Mouse (Mus musculus) stomach, postnatal 0 days (tissue): ENCODE data around the gene Hmbs. TPM values are rescaled to one million over a fixed set of nuclear protein-coding genes. Genes with fewer than 3 reads are reported as not detected.
A peak's percentile ranks its signal among the peaks of the same experiment; 100 is the strongest.

Experiments
- ATAC-seq: fragments of 200-750 bp; cut with Nextera tagmentation; 2 replicates; pipeline ENCODE4 v1.8.0; 2017; ENCODE audit not compliant: low FRiP score, low TSS enrichment
- DNase-seq: peaks from one replicate; pipeline ENCODE4 v3.0.0-alpha.2; 2016; ENCODE audit warnings: low spot score
- H3K27ac ChIP-seq: fragments of 300-500 bp; sonication (generic); replicated peaks from 2 replicates; pipeline ENCODE4 v1.5.1; 2014; ENCODE audit warnings: mild to moderate bottlenecking, control low read depth
- H3K27me3 ChIP-seq: fragments of 300-500 bp; sonication (generic); 2 replicates; pipeline ENCODE4 v1.6.1; 2014; ENCODE audit warnings: low read length; ENCODE audit not compliant: control insufficient read depth, insufficient read depth
- H3K36me3 ChIP-seq: fragments of 300-500 bp; sonication (generic); 2 replicates; pipeline ENCODE4 v1.6.1; 2014; ENCODE audit warnings: low read length, mixed read lengths; ENCODE audit not compliant: control insufficient read depth, insufficient read depth
- H3K4me1 ChIP-seq: fragments of 300-500 bp; sonication (generic); replicated peaks from 2 replicates; pipeline ENCODE4 v1.6.1; 2014; ENCODE audit warnings: antibody characterized with exemption; ENCODE audit not compliant: control insufficient read depth, insufficient read depth
- H3K4me2 ChIP-seq: fragments of 300-500 bp; sonication (generic); replicated peaks from 2 replicates; pipeline ENCODE4 v1.6.1; 2014; ENCODE audit warnings: low read depth, mild to moderate bottlenecking, control low read depth, moderate library complexity
- H3K4me3 ChIP-seq: fragments of 300-500 bp; sonication (generic); 2 replicates; pipeline ENCODE4 v1.5.1; 2014; ENCODE audit warnings: low read depth, low read length, control low read depth
- H3K9ac ChIP-seq: fragments of 300-500 bp; sonication (generic); 2 replicates; pipeline ENCODE4 v1.6.1; 2014; ENCODE audit warnings: mild to moderate bottlenecking, low read length, control low read depth, mixed read lengths
- H3K9me3 ChIP-seq: fragments of 300-500 bp; sonication (generic); 2 replicates; pipeline ENCODE4 v1.6.1; 2016; ENCODE audit warnings: low read length; ENCODE audit not compliant: control insufficient read depth
- CTCF ChIP-seq: IDR thresholded peaks from 2 replicates; pipeline ENCODE4 v1.5.1; 2016; ENCODE audit warnings: antibody characterized with exemption, low read depth, mild to moderate bottlenecking, moderate library complexity
- EP300 ChIP-seq: optimal IDR thresholded peaks from 2 replicates; pipeline ENCODE3; 2016; ENCODE audit warnings: antibody characterized with exemption
- WGBS: fragments of 180-500 bp; shearing (Covaris S2); extraction: QIAGEN DNeasy Blood & Tissue Kit; methylation state at CpG from one replicate; pipeline ENCODE4 v1.1.7; 2014; 5-methylcytosine and 5-hydroxymethylcytosine counted together
- polyA plus RNA-seq: library from polyadenylated mRNA; unstranded; fragments of >200 nt; fragmentation: Nextera tagmentation; extraction: Ambion mirVana; gene quantifications from 2 replicates; pipeline ENCODE4 v1.2.1, GENCODE M21; 2015

Hmbs gene
- polyA plus RNA-seq, 1 experiment from 2014 or later = 68.8 TPM

DNA sequence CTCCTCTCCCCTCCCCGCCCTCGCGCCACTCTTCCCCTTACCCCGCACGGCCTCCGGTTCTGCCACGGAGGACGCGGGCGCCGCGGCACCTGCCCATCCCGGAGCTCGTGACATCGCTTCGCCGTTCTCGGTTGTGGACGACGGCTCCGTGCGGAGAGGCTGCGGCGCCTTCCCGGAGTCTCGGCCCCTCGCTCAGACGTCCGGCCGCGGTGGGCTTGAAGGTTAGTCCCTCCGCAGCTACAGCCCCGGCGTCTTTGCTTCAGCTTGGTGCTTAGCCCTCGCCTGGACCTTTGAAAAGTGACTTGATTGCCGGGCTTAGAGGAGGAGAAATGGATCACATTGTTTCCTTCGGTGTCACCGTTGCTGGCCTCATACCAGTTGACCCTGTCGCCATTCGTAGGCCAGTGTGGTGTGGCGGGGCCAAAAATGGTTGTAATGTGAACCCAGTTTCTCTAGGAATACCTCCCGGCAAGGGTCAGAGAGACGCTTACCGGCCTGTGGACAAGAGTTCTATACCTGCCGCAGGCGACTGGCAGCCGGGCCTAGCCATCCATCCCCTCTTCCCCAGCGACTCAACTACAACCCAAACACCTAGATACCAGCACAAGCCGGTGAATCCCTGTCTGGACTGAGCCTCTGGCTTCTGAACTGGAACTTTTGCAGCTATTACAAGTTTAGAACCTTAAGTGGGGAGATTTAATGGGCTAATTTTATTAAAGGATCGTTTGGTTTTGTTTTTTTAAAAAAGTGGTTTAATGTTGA is 8.5 kb downstream of the Hmbs start:
- Histone ChIP-seq H3K4me3 (peak overlapping the region; percentile 78), H3K27me3 (no peaks in the 10 kb centered on the region), H3K36me3 (peaks cover 24% of the 10 kb centered on the region; the same call in 1 of the 2 replicates), H3K4me2 (peak overlapping the region; percentile 94), H3K27ac (peak overlapping the region; percentile 92), H3K9ac (peak overlapping the region; percentile 91), H3K9me3 (no peaks in the 10 kb centered on the region), H3K4me1 (no peaks in the 10 kb centered on the region)
- no peak for TF ChIP-seq EP300
- TF ChIP-seq CTCF = no peak
- under 1% methylated on average over 50 of the region's 50 CpGs for WGBS
- ATAC-seq (peak; percentile 14; the same call in 1 of the 2 replicates), DNase-seq (peak; percentile 39)

- ATAC-seq = peak; percentile 95
- peak; percentile 98 for DNase-seq
- Histone ChIP-seq H3K4me3 (peak within 1 kb of the TSS; percentile 78), H3K9ac (peak within 1 kb of the TSS; percentile 91), H3K27ac (peak within 1 kb of the TSS; percentile 92), H3K4me2 (peak within 1 kb of the TSS; percentile 94), H3K27me3 (no peaks in the 10 kb centered on the region), H3K4me1 (no peaks in the 10 kb centered on the region), H3K36me3 (peaks cover 24% of the 10 kb centered on the region; the same call in 1 of the 2 replicates), H3K9me3 (no peaks in the 10 kb centered on the region)
- WGBS = under 1% methylated on average over 68 of the region's 91 CpGs
- TF ChIP-seq CTCF (peak; percentile 75), EP300 (peak; percentile 54)
Measured at GRCm38 (mm10) chr9:44334396-44335330, 9.4 kb downstream of the Hmbs start, which contains the start of gene H2afx. Gene H2afx, plus strand, starts transcription at chr9:44334694.

- WGBS = 95% methylated on average over 13 of the region's 13 CpGs
- H3K4me1 ChIP-seq = no peaks in the 10 kb centered on the region
- no peak overlapping the region for H3K27ac ChIP-seq
- no peak overlapping the region for H3K9ac ChIP-seq
- TF ChIP-seq EP300 (no peak), CTCF (no peak)
- no peaks in the 10 kb centered on the region for H3K9me3 ChIP-seq
- no peak overlapping the region for H3K4me2 ChIP-seq
- ATAC-seq = no peak
- H3K27me3 ChIP-seq = no peaks in the 10 kb centered on the region
- DNase-seq = no peak
- peaks cover 21% of the 10 kb centered on the region; the same call in 1 of the 2 replicates for H3K36me3 ChIP-seq
- no peak overlapping the region for H3K4me3 ChIP-seq
Measured at GRCm38 (mm10) chr9:44332918-44333638, 10.9 kb downstream of the Hmbs start.

GRCm38 (mm10) chr9:44330736-44331135 is 13.3 kb downstream of the Hmbs start:
- no peak for ATAC-seq
- no peaks in the 10 kb centered on the region for H3K27me3 ChIP-seq
- H3K36me3 ChIP-seq = peaks cover 15% of the 10 kb centered on the region; the same call in 1 of the 2 replicates
- H3K27ac ChIP-seq = no peak overlapping the region
- WGBS = 86% methylated on average over 6 of the region's 6 CpGs
- H3K4me1 ChIP-seq = no peaks in the 10 kb centered on the region; the same call in 1 of the 2 replicates
- H3K4me3 ChIP-seq = no peak overlapping the region
- no peak overlapping the region for H3K4me2 ChIP-seq
- no peak overlapping the region for H3K9ac ChIP-seq
- no peak for TF ChIP-seq CTCF
- no peak for TF ChIP-seq EP300
- no peaks in the 10 kb centered on the region for H3K9me3 ChIP-seq
- DNase-seq = no peak

DNA sequence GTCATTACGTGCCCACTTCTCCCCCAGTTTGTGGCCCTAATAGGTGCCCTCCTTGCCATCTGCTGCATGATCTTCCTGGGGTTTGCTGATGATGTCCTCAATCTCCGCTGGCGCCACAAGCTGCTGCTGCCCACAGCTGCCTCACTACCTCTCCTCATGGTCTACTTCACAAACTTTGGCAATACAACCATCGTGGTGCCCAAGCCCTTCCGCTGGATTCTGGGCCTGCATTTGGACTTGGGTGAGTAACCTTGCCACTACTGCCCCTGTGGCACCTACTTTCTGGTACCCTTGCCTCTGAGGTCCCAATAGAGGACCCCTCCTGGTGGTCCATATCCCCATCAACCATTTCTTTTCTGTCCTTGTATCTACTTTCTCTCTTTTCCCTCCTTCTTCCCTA is 16.1 kb downstream of the Hmbs start:
- ATAC-seq (no peak), DNase-seq (no peak)
- 90% methylated on average over 5 of the region's 5 CpGs for WGBS
- peak overlapping the region; percentile 71 for H3K4me2 ChIP-seq
- no peaks in the 10 kb centered on the region for H3K27me3 ChIP-seq
- H3K4me3 ChIP-seq = no peak overlapping the region; the same call in 1 of the 2 replicates
- H3K9ac ChIP-seq = no peak overlapping the region
- no peak overlapping the region for H3K27ac ChIP-seq
- no peaks in the 10 kb centered on the region for H3K9me3 ChIP-seq
- no peak for TF ChIP-seq CTCF
- TF ChIP-seq EP300 = no peak
- H3K4me1 ChIP-seq = no peaks in the 10 kb centered on the region; the same call in 1 of the 2 replicates
- peaks cover 9% of the 10 kb centered on the region; the same call in 1 of the 2 replicates for H3K36me3 ChIP-seq
